Comparison of ENCODE assay signal across 15 mouse cellular contexts in the genomic region with DNA sequence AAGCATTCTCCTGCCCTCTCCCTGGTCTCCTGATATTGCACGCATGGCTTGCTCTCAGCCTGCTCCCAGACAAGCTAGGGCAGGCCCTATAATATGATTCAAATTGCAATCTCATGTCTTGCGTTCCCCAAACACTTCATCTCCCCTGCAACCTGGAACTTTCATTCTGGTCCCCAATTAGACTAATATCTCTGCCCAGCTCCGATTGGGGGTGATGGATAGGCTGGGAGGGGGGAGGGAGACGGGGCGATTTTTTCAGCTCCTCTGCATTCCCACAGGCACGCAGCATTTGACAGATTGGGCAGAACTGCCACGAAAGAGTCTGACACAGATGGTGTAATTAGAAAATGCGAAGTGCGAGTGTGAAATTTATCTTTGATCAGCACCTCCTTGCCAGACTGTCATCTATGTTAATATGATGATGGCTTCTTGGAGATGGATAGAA.
DNase-seq lines count a peak whose midpoint lies in the region; ATAC-seq and TF ChIP-seq lines count a peak whose summit lies in the region.
"Had no signal": no experiment of that assay in that cellular context is flagged by ENCODE, and none has a peak within 500 bp of the region (broad histone marks: within the 10 kb centered on the region; RNA-seq: fewer than 3 reads in every experiment).

No protein-coding gene starts in this region.

- H3K4me3 ChIP-seq in hindbrain, embryonic 13.5 days: no peak overlapping the region
- no peak overlapping the region for H3K4me3 ChIP-seq in midbrain, embryonic 16.5 days (ENCODE audit: low read depth, low read length)
- H3K4me3 ChIP-seq: liver, embryonic 13.5 days had no signal

- TF ChIP-seq POLR2A in brain, embryonic 14.5 days (IDR thresholded peaks at IDR 0.05; ENCODE audit: borderline replicate concordance, extremely low read depth, insufficient read depth, insufficient read length, poor library complexity, severe bottlenecking): no peak

- no peak for TF ChIP-seq CTCF in brain, embryonic 14.5 days (IDR thresholded peaks at IDR 0.05; ENCODE audit: borderline replicate concordance, extremely low read depth, insufficient read depth, insufficient read length)

- no peaks in the 10 kb centered on the region for H3K27me3 ChIP-seq in hindbrain, embryonic 13.5 days
- H3K27me3 ChIP-seq in midbrain, embryonic 16.5 days (ENCODE audit: control insufficient read depth, insufficient read depth, low read depth, low read length): no peaks in the 10 kb centered on the region
- H3K27me3 ChIP-seq: liver, embryonic 13.5 days had no signal

- DNase-seq in embryo, embryonic 10.5 days (ENCODE audit: low spot score): peak; percentile 16
- no peak for DNase-seq in embryo, embryonic 10 days (ENCODE audit: low spot score)
- DNase-seq in brain, embryonic 14.5 days (ENCODE audit: low read depth): peak; percentile 93
- no peak for DNase-seq in ovary, postnatal 14 days (ENCODE audit: low spot score)
- no peak for DNase-seq in right cerebral cortex, postnatal 25 days
- DNase-seq in kidney, postnatal 10 days: no peak
- DNase-seq: adrenal gland, adult 2 months; cerebellum, adult 9-10 months; heart, adult 18-20 months; liver, embryonic 13.5 days; thymus, postnatal 4 days had no signal

- H3K9ac ChIP-seq in hindbrain, embryonic 13.5 days: no peak overlapping the region; the same call in 1 of the 2 replicates
- H3K9ac ChIP-seq in midbrain, embryonic 16.5 days (ENCODE audit: low read depth, low read length): peak overlapping the region; percentile 55; the same call in 1 of the 2 replicates
- H3K9ac ChIP-seq: liver, embryonic 13.5 days had no signal

- H3K4me2 ChIP-seq in hindbrain, embryonic 13.5 days: peak overlapping the region; percentile 37
- H3K4me2 ChIP-seq in midbrain, embryonic 16.5 days (ENCODE audit: low read length): peak overlapping the region; percentile 43
- H3K4me2 ChIP-seq: liver, embryonic 13.5 days had no signal

- WGBS in hindbrain, embryonic 13.5 days: 19% methylated on average over 9 of the region's 9 CpGs
- 20% methylated on average over 9 of the region's 9 CpGs for WGBS in midbrain, embryonic 16.5 days

- H3K36me3 ChIP-seq in hindbrain, embryonic 13.5 days: no peaks in the 10 kb centered on the region
- no peaks in the 10 kb centered on the region for H3K36me3 ChIP-seq in midbrain, embryonic 16.5 days (ENCODE audit: control insufficient read depth, insufficient read depth, low read length)
- H3K36me3 ChIP-seq: liver, embryonic 13.5 days had no signal

- H3K9me3 ChIP-seq in hindbrain, embryonic 13.5 days: no peaks in the 10 kb centered on the region
- no peaks in the 10 kb centered on the region for H3K9me3 ChIP-seq in midbrain, embryonic 16.5 days (replicated peaks; ENCODE audit: control insufficient read depth, low read length, poor library complexity, severe bottlenecking)
- H3K9me3 ChIP-seq: liver, embryonic 13.5 days had no signal

- peak overlapping the region; percentile 82 for H3K27ac ChIP-seq in hindbrain, embryonic 13.5 days
- peak overlapping the region; percentile 73 for H3K27ac ChIP-seq in midbrain, embryonic 16.5 days (ENCODE audit: low read length)
- H3K27ac ChIP-seq: liver, embryonic 13.5 days; macrophage had no signal

- peak; percentile 72 for ATAC-seq in hindbrain, embryonic 13.5 days (ENCODE audit: low FRiP score)
- ATAC-seq in midbrain, embryonic 16.5 days: peak; percentile 66
- ATAC-seq: inflammation-experienced regulatory T-cells, adult 6 months had no signal

- H3K4me1 ChIP-seq in hindbrain, embryonic 13.5 days (replicated peaks): peaks cover 33% of the 10 kb centered on the region
- H3K4me1 ChIP-seq in midbrain, embryonic 16.5 days (ENCODE audit: control insufficient read depth, insufficient read depth, low read length): peaks cover 27% of the 10 kb centered on the region
- H3K4me1 ChIP-seq: liver, embryonic 13.5 days had no signal

Comparison
In these comparisons a context has a peak if more than half of its experiments do, and no peak if none do; other contexts are left out.
1. DNase-seq: peak in embryo, embryonic 10.5 days (single experiment) and brain, embryonic 14.5 days (single experiment); none in embryo, embryonic 10 days (single experiment), ovary, postnatal 14 days (single experiment), right cerebral cortex, postnatal 25 days (single experiment) and kidney, postnatal 10 days (single experiment).